Mouse (Mus musculus): Measurements from ENCODE around the gene Lysmd3.

Lysmd3 gene

GRCm38 (mm10) chr13:81667713-81668112, 10.2 kb downstream of the Lysmd3 start:
- in situ Hi-C loops (cut with MboI, MseI): loop anchor here (25.0 kb wide), 1 partner anchor 805 kb away; no protein-coding TSS in a partner anchor

GRCm38 (mm10) chr13:81675333-81675732, 17.9 kb downstream of the Lysmd3 start:
- in situ Hi-C loops (cut with MboI, MseI): no loop called here

- in situ Hi-C loops (cut with MboI, MseI): no loop called here
Observed at GRCm38 (mm10) chr13:81683107-81683506, 25.6 kb downstream of the Lysmd3 start.

- in situ Hi-C loops (cut with MboI, MseI): no loop called here
Observed at GRCm38 (mm10) chr13:81684258-81684657, 26.8 kb downstream of the Lysmd3 start.

GRCm38 (mm10) chr13:81684884-81685283, 27.4 kb downstream of the Lysmd3 start:
- in situ Hi-C loops (cut with MboI, MseI): no loop called here

- in situ Hi-C loops (cut with MboI, MseI): no loop called here
Observed at GRCm38 (mm10) chr13:81689587-81689986, 32.1 kb downstream of the Lysmd3 start.

- in situ Hi-C loops (cut with MboI, MseI): no loop called here
Observed at GRCm38 (mm10) chr13:81690477-81690876, 33.0 kb downstream of the Lysmd3 start.

- in situ Hi-C loops (cut with MboI, MseI): no loop called here
Observed at GRCm38 (mm10) chr13:81691606-81692005, 34.1 kb downstream of the Lysmd3 start.

- in situ Hi-C loops (cut with MboI, MseI): no loop called here
Observed at GRCm38 (mm10) chr13:81694446-81694845, 37.0 kb downstream of the Lysmd3 start.

GRCm38 (mm10) chr13:81703148-81703547, 45.7 kb downstream of the Lysmd3 start:
- in situ Hi-C loops (cut with MboI, MseI): no loop called here

GRCm38 (mm10) chr13:81703621-81704020, 46.2 kb downstream of the Lysmd3 start:
- in situ Hi-C loops (cut with MboI, MseI): no loop called here

- in situ Hi-C loops (cut with MboI, MseI): no loop called here
Observed at GRCm38 (mm10) chr13:81706311-81706710, 48.8 kb downstream of the Lysmd3 start.

GRCm38 (mm10) chr13:81709805-81710204, 52.3 kb downstream of the Lysmd3 start:
- in situ Hi-C loops (cut with MboI, MseI): no loop called here

GRCm38 (mm10) chr13:81710266-81710665, 52.8 kb downstream of the Lysmd3 start:
- in situ Hi-C loops (cut with MboI, MseI): no loop called here

GRCm38 (mm10) chr13:81710775-81711545, 53.5 kb downstream of the Lysmd3 start, which contains the start of the genes Polr3g and Mblac2:
Gene Polr3g (minus strand): TSS chr13:81711013.
Gene Mblac2 (plus strand): TSS chr13:81711341.
- in situ Hi-C loops (cut with MboI, MseI): no loop called here

- in situ Hi-C loops (cut with MboI, MseI): no loop called here
Observed at GRCm38 (mm10) chr13:81711546-81712371, 54.3 kb downstream of the Lysmd3 start.

GRCm38 (mm10) chr13:81713896-81714295, 56.4 kb downstream of the Lysmd3 start:
- in situ Hi-C loops (cut with MboI, MseI): no loop called here

All from T-helper 2 cell (primary cell).